ENCODE assay signal across 1 mouse cellular context in the genomic region with DNA sequence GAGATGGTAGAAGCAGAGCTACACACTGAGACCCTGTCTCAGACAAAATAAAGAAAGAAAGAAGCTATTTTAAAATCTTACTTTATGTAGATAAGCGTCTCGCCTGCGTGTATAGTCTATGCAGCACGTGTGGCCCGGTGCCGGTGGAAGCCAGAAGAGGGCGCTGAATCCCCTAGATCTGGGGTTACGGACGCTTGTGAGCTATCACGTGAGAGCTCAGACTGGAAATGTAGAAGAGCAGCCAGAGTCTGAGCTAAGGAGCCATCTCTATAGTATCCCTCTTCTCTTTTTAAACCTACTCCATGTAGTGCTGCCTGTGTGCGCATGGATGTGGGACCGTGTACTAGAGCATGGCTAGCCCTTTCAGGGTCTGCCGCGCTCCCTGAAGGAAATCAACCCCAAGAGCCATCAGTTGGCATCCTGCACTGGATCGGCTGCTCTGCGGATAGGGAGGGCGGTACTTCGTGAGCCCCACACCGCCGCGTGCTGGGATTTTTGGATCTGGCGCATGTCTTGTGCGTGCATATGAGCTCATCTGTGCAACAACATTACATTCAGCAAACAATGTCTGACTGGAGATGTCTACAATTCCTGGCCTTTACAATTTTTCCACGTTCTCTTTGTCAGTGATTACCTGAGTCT.
TF ChIP-seq lines count a peak whose summit lies in the region.

No protein-coding gene starts in this region.

TF ChIP-seq in ES-E14, 5 proteins besides CTCF, POLR2A, EP300 and RAD21:
- TF ChIP-seq CHD2 (IDR thresholded peaks at IDR 0.05; ENCODE audit: low read depth, low read length) (no peak), MAFK (IDR thresholded peaks at IDR 0.05; ENCODE audit: insufficient read depth, low read depth, low read length) (no peak), ZC3H11A (IDR thresholded peaks at IDR 0.05; ENCODE audit: borderline replicate concordance, low read depth, low read length) (no peak), HCFC1 (IDR thresholded peaks at IDR 0.05; ENCODE audit: borderline replicate concordance, insufficient read depth, low read length) (no peak), ZNF384 (IDR thresholded peaks at IDR 0.05; ENCODE audit: low read depth, low read length) (no peak)
